Mouse (Mus musculus): ENCODE measurements around the gene Fam102a.

DNA sequence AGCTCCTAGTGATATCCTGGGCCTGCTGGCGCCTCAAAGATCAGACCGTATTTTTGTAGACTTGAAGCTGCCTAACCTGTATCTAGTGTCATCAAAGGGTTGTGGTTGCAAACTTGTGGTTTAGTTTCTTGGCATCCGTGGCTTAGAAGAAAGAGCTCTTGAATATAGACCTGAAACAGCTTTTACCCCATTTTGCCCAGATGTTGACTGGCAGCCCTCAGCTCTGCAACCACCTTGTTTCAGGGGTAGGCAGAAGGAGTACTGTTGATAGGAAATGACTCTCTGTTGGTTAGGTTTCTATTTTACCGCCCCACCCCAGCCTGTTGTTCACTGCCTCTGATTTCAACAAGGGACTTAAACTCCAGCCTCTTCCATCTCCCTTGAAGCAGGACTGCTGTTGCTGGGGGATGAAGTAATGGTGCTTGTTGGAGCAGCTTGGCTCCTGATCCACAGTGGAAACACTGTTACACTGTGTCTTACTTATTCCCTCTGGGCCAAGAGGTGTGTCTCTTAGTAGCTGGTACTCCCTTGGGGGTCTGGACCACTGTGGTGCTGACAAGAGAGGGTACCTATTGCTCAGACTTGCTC, 6.9 kb downstream of the Fam102a start:
- TF ChIP-seq GATA1 (IDR thresholded peaks at IDR 0.05; ENCODE audit: borderline replicate concordance, low read length) = no peak
- TF ChIP-seq FLI1 (IDR thresholded peaks at IDR 0.05; ENCODE audit: low read length) = no peak
